Mouse (Mus musculus) brain, embryonic 14.5 days (tissue): ENCODE data around the gene Itga3.

Experiments used
- CTCF ChIP-seq: fragments of 200-500 bp; IDR thresholded peaks from 2 replicates; pipeline ENCODE4 v1.5.1; 2012; ENCODE audit warnings: inconsistent platforms, mild to moderate bottlenecking, moderate library complexity, borderline replicate concordance; ENCODE audit not compliant: insufficient read depth, insufficient read length; ENCODE audit errors: extremely low read depth
- POLR2A ChIP-seq: fragments of 200-500 bp; IDR thresholded peaks from 2 replicates; pipeline ENCODE4 v1.6.1; 2012; ENCODE audit warnings: mild to moderate bottlenecking, inconsistent platforms, borderline replicate concordance; ENCODE audit not compliant: poor library complexity, insufficient read depth, insufficient read length, severe bottlenecking; ENCODE audit errors: extremely low read depth

- TF ChIP-seq POLR2A (no peak), CTCF (no peak)
Measured at GRCm38 (mm10) chr11:95109000-95109399, 32.4 kb upstream of the Itga3 start.
